ENCODE assay signal across 33 mouse cellular contexts in genomic region chr11:50942386-50942785, GRCm38 (mm10). TPM values are rescaled to one million over a fixed set of nuclear protein-coding genes. Genes with fewer than 3 reads are reported as not detected.
A peak's percentile ranks its signal among the peaks of the same experiment; 100 is the strongest.
DNase-seq lines count a peak whose midpoint lies in the region; ATAC-seq lines count a peak whose summit lies in the region.
"Had no signal": no experiment of that assay in that cellular context is flagged by ENCODE, and none has a peak within 500 bp of the region (broad histone marks: within the 10 kb centered on the region; RNA-seq: fewer than 3 reads in every experiment).

No protein-coding gene starts in this region.

- H3K9me3 ChIP-seq in kidney, embryonic 14.5 days (ENCODE audit: control insufficient read depth, low read length) = no peaks in the 10 kb centered on the region
- H3K9me3 ChIP-seq in megakaryocyte, embryonic 14.5 days = peaks cover 24% of the 10 kb centered on the region
- H3K9me3 ChIP-seq: forebrain, embryonic 10.5 days; forebrain, embryonic 13.5 days; hindbrain, embryonic 10.5 days; hindbrain, embryonic 13.5 days had no signal

- H3K27me3 ChIP-seq in kidney, embryonic 14.5 days (ENCODE audit: control insufficient read depth, insufficient read depth, low read length) = no peaks in the 10 kb centered on the region
- no peaks in the 10 kb centered on the region for H3K27me3 ChIP-seq in megakaryocyte, embryonic 14.5 days (replicated peaks)
- H3K27me3 ChIP-seq: forebrain, embryonic 13.5 days; hindbrain, embryonic 13.5 days had no signal

- H3K4me2 ChIP-seq in kidney, embryonic 14.5 days (replicated peaks; ENCODE audit: low read depth, low read length) = peak overlapping the region; percentile 12; the same call in 1 of the 2 replicates
- H3K4me2 ChIP-seq: forebrain, embryonic 13.5 days; heart, embryonic 11.5 days; hindbrain, embryonic 13.5 days had no signal

- 0 out of 2 replicates have a peak, but pooled peaks cover 3% of the 10 kb centered on the region for H3K4me1 ChIP-seq in kidney, embryonic 14.5 days (ENCODE audit: control insufficient read depth, insufficient read depth, low read length)
- no peaks in the 10 kb centered on the region for H3K4me1 ChIP-seq in megakaryocyte, embryonic 14.5 days
- H3K4me1 ChIP-seq: forebrain, embryonic 10.5 days; forebrain, embryonic 13.5 days; hindbrain, embryonic 10.5 days; hindbrain, embryonic 13.5 days had no signal

- H3K36me3 ChIP-seq in kidney, embryonic 14.5 days (ENCODE audit: control insufficient read depth, insufficient read depth, low read length) = no peaks in the 10 kb centered on the region
- H3K36me3 ChIP-seq in megakaryocyte, embryonic 14.5 days (replicated peaks; ENCODE audit: low read length) = no peaks in the 10 kb centered on the region
- H3K36me3 ChIP-seq: forebrain, embryonic 10.5 days; G1E; hindbrain, embryonic 10.5 days; hindbrain, embryonic 13.5 days had no signal

- no peak overlapping the region for H3K27ac ChIP-seq in kidney, embryonic 14.5 days (ENCODE audit: low read depth, low read length)
- H3K27ac ChIP-seq: forebrain, embryonic 10.5 days; forebrain, embryonic 13.5 days; hindbrain, embryonic 10.5 days; hindbrain, embryonic 13.5 days had no signal

- H3K9ac ChIP-seq in kidney, embryonic 14.5 days (ENCODE audit: low read depth, low read length) = no peak overlapping the region
- H3K9ac ChIP-seq: forebrain, embryonic 13.5 days; hindbrain, embryonic 13.5 days had no signal

- no peak overlapping the region for H3K4me3 ChIP-seq in kidney, embryonic 14.5 days (ENCODE audit: low read length)
- peak overlapping the region; percentile 40 for H3K4me3 ChIP-seq in megakaryocyte, embryonic 14.5 days (replicated peaks)
- H3K4me3 ChIP-seq: forebrain, embryonic 10.5 days; forebrain, embryonic 13.5 days; hindbrain, embryonic 10.5 days; hindbrain, embryonic 13.5 days had no signal

- ATAC-seq in kidney, embryonic 14.5 days (ENCODE audit: low FRiP score, low TSS enrichment) = no peak
- no peak for ATAC-seq in megakaryocyte, adult 5-6 weeks (ENCODE audit: poor library complexity, severe bottlenecking)
- ATAC-seq: forebrain, embryonic 13.5 days; forebrain, embryonic 16.5 days; hindbrain, embryonic 16.5 days; Patski had no signal

- peak; percentile 58 to 59 for DNase-seq in cerebellum, postnatal 10 days
- DNase-seq in cerebellum, adult 9-11 months = no peak
- no peak for DNase-seq in kidney, postnatal 14 days
- no peak for DNase-seq in thymus, postnatal 14 days
- DNase-seq: adrenal gland, postnatal 10 days; adrenal gland, postnatal 36 days; cerebellum, adult 11 months; embryo, embryonic 11 days; gastrocnemius, postnatal 10 days; gastrocnemius, postnatal 36 days; heart, postnatal 36 days had no signal

- WGBS in kidney, embryonic 14.5 days = 51% methylated on average over 12 of the region's 12 CpGs

RNA-seq across cellular contexts. Expression of gene 4933414I15Rik, which starts 1.2 kb away (rescaled TPM):
- polyA plus RNA-seq in kidney, embryonic 14.5 days (2014; fragmentation: Nextera tagmentation; extraction: Ambion mirVana) = not detected in 2 replicates
- not detected in 2 replicates for polyA plus RNA-seq in megakaryocyte, embryonic 14.5 days (2012; ENCODE audit: insufficient read depth, low replicate concordance)
- not detected in 2 replicates for total RNA-seq in megakaryocyte, adult 5-6 weeks (2015)
- not detected in 2 replicates for total RNA-seq in megakaryocyte, adult 5-6 weeks (2017)
- total RNA-seq: adrenal gland, adult 18-20 months; adrenal gland, postnatal 10 days; adrenal gland, postnatal 36 days; G1E; gastrocnemius, adult 18-20 months; gastrocnemius, postnatal 10 days; gastrocnemius, postnatal 36 days; granulocyte monocyte progenitor cell, adult 5-6 weeks; heart, adult 8-10 months; heart, postnatal 36 days had no signal
- polyA plus RNA-seq: cerebellum, adult 2 months; cortical plate, adult 2 months; embryonic facial prominence, embryonic 11.5 days; embryonic facial prominence, embryonic 14.5 days; forebrain, embryonic 10.5 days; forebrain, embryonic 13.5 days; forebrain, embryonic 16.5 days; G1E; heart, embryonic 11.5 days; heart, embryonic 14.5 days; heart, postnatal 0 days; hindbrain, embryonic 10.5 days; hindbrain, embryonic 13.5 days; hindbrain, embryonic 16.5 days; Patski had no signal

RNA-seq across cellular contexts. Expression of gene Zfp354b, which starts 11.0 kb away (rescaled TPM):
- 1.2 and 1.7 TPM in 2 replicates for polyA plus RNA-seq in kidney, embryonic 14.5 days (2014; fragmentation: Nextera tagmentation; extraction: Ambion mirVana)
- polyA plus RNA-seq in megakaryocyte, embryonic 14.5 days (2012; ENCODE audit: insufficient read depth, low replicate concordance) = not detected in 2 replicates
- total RNA-seq in megakaryocyte, adult 5-6 weeks (2015) = not detected in 2 replicates
- total RNA-seq in megakaryocyte, adult 5-6 weeks (2017) = 0.16 TPM in 1 of 2 replicates, not detected in the other
- total RNA-seq: granulocyte monocyte progenitor cell, adult 5-6 weeks had no signal
- polyA plus RNA-seq: G1E had no signal

RNA-seq across cellular contexts. Expression of gene Prop1, which starts 11.2 kb away (rescaled TPM):
- polyA plus RNA-seq in kidney, embryonic 14.5 days (2014; fragmentation: Nextera tagmentation; extraction: Ambion mirVana) = not detected in 2 replicates
- polyA plus RNA-seq in megakaryocyte, embryonic 14.5 days (2012; ENCODE audit: insufficient read depth, low replicate concordance) = not detected in 2 replicates
- not detected in 2 replicates for total RNA-seq in megakaryocyte, adult 5-6 weeks (2015)
- not detected in 2 replicates for total RNA-seq in megakaryocyte, adult 5-6 weeks (2017)
- total RNA-seq: adrenal gland, adult 18-20 months; adrenal gland, postnatal 10 days; adrenal gland, postnatal 36 days; G1E; gastrocnemius, adult 18-20 months; gastrocnemius, postnatal 10 days; gastrocnemius, postnatal 36 days; granulocyte monocyte progenitor cell, adult 5-6 weeks; heart, adult 8-10 months; heart, postnatal 36 days had no signal
- polyA plus RNA-seq: cerebellum, adult 2 months; cortical plate, adult 2 months; embryonic facial prominence, embryonic 14.5 days; forebrain, embryonic 10.5 days; forebrain, embryonic 13.5 days; forebrain, embryonic 16.5 days; G1E; heart, embryonic 11.5 days; heart, embryonic 14.5 days; heart, postnatal 0 days; hindbrain, embryonic 10.5 days; hindbrain, embryonic 13.5 days; hindbrain, embryonic 16.5 days; Patski had no signal

RNA-seq across cellular contexts. Expression of gene Olfr1378, which starts 23.9 kb away (rescaled TPM):
- polyA plus RNA-seq in kidney, embryonic 14.5 days (2014; fragmentation: Nextera tagmentation; extraction: Ambion mirVana) = not detected in 2 replicates
- polyA plus RNA-seq in megakaryocyte, embryonic 14.5 days (2012; ENCODE audit: insufficient read depth, low replicate concordance) = not detected in 2 replicates
- not detected in 2 replicates for total RNA-seq in megakaryocyte, adult 5-6 weeks (2015)
- not detected in 2 replicates for total RNA-seq in megakaryocyte, adult 5-6 weeks (2017)
- total RNA-seq: adrenal gland, adult 18-20 months; adrenal gland, postnatal 10 days; adrenal gland, postnatal 36 days; gastrocnemius, adult 18-20 months; gastrocnemius, postnatal 10 days; gastrocnemius, postnatal 36 days; granulocyte monocyte progenitor cell, adult 5-6 weeks; heart, adult 8-10 months; heart, postnatal 36 days had no signal
- polyA plus RNA-seq: cerebellum, adult 2 months; cortical plate, adult 2 months; embryonic facial prominence, embryonic 11.5 days; embryonic facial prominence, embryonic 14.5 days; forebrain, embryonic 10.5 days; forebrain, embryonic 13.5 days; forebrain, embryonic 16.5 days; G1E; heart, embryonic 11.5 days; heart, embryonic 14.5 days; heart, postnatal 0 days; hindbrain, embryonic 10.5 days; hindbrain, embryonic 13.5 days; hindbrain, embryonic 16.5 days; Patski had no signal

RNA-seq across cellular contexts. Expression of gene Zfp2, which starts 26.4 kb away (rescaled TPM):
- 11.1 and 17.4 TPM in 2 replicates for polyA plus RNA-seq in kidney, embryonic 14.5 days (2014; fragmentation: Nextera tagmentation; extraction: Ambion mirVana)
- polyA plus RNA-seq in megakaryocyte, embryonic 14.5 days (2012; ENCODE audit: insufficient read depth, low replicate concordance) = not detected in 2 replicates
- total RNA-seq in megakaryocyte, adult 5-6 weeks (2015) = 0.11 and 0.80 TPM in 2 replicates
- not detected in 2 replicates for total RNA-seq in megakaryocyte, adult 5-6 weeks (2017)
- total RNA-seq: G1E had no signal
- polyA plus RNA-seq: G1E had no signal

Comparison
In these comparisons a context has a peak if more than half of its experiments do, and no peak if none do; other contexts are left out.
1. DNase-seq: peak in cerebellum, postnatal 10 days (2 of 2); none in cerebellum, adult 9-11 months (single experiment), kidney, postnatal 14 days (single experiment) and thymus, postnatal 14 days (single experiment).